Mouse (Mus musculus): ENCODE data around the gene Lhfp. TPM values are rescaled to one million over a fixed set of nuclear protein-coding genes. Genes with fewer than 3 reads are reported as not detected.
"Not testable (repeated sequence)": the region's sequence is repeated elsewhere in the genome, so short reads cannot be mapped to it uniquely, and the experiment has no call there.

Lhfp gene
- total RNA-seq, 2 experiments from 2014 or later: 0.33 to 0.51 TPM

DNA sequence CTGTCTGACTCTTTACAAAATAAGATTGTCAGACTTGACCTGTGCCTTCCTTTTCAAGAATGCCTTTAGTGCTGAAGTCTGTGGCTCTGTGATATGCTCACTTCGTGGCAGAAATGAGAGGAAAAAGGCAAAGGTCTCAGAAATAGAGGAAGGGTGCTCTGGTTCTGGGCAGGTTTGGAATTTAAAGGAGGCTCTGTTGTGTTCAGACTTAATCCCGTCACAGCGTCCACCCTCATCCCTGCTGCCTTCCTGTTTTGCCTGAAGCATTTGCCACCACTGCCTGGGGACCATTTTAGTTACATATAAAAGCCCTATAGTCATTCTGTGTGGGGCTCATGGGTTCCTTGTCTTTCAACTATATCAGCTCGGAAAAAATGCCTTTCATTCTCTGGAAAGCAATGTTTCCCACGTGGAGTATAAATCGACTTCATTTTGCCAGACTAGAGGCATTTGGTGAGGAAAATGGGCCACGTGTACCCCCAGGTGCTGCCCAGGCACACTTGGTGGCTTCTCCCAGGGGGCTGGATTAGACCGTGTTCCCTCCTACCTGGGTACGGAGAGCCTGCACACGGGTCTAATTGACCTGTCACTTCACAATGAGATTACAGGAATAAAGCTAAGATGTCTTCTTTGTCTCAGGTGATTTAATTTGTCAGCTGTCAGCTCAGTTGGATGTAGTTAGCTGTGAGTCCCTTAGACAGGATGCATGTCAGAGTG is 207.0 kb downstream of the Lhfp start:
- ATAC-seq (ENCODE audit: poor library complexity, severe bottlenecking): no peak

DNA sequence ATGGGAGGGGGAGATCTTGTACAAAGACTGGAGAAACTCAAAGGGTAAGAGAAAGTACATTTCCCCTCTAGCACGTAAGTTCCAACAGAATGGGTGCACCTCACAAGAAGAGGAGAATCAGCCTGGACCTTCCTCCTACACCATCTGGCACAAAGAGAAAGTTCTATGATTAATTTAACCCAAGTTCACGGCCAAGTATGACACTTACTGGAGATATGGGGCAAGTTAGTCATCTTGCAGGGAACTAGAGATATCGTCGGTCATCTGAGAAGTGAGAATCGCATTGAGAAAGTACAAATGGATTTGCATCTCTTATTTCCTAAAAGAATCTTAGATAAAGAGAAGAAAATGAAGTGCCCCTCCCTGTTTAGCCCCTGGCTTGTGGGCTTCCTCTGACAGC is 211.2 kb downstream of the Lhfp start:
- ATAC-seq (ENCODE audit: poor library complexity, severe bottlenecking): no peak

DNA sequence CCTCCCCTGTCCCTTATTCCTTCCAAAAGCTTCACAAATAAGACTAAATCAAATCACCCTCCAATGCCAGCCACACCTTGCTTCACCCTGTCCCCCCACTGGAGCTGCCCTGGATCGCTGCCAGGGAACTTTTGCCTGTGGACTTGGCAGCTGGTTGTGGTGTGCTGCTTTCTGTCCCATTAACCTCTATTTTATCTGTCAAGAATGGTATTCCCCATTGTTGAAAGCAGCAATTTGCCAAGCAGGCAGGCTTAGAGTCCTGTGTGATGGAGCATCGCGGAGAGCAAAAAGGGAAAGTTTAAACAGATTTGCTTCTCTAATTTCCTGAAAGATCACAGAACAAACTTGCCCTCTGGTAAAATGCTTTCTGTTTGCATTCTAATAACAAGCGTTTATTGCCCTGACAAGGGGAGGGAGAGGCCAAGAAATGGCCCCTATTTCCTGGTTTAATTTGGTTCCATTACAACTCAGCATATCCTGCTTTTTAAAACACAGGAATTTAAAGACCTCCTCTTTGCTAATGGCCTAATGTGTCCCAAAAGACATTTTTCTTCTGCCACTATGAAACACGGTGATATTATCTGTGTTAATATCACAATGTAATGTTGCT is 212.0 kb downstream of the Lhfp start:
- no peak for ATAC-seq (ENCODE audit: poor library complexity, severe bottlenecking)

DNA sequence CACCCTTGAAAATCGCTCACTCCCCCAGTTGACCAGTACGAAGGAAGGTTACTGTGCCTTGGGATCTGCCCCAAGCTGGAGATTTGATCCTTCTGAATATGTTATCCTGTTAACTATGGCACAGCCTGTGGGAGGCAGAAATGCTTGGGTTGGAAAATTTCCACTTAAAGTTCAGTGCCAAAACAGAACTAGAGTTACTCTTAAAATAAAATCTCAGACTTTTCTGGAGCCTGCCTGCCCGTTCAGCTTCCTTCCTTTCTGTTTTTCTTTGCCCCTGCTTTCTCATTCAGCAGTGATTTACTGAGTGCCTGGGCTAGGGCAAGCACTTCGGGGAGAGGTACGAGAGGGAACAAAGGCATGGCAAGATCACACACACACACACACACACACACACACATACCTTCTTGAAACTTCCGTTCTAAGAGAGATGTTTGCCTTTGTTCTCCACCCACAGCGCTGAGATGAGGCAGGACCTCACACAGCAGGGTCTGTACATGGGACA is 217.4 kb downstream of the Lhfp start:
- no peak for ATAC-seq (ENCODE audit: poor library complexity, severe bottlenecking)

DNA sequence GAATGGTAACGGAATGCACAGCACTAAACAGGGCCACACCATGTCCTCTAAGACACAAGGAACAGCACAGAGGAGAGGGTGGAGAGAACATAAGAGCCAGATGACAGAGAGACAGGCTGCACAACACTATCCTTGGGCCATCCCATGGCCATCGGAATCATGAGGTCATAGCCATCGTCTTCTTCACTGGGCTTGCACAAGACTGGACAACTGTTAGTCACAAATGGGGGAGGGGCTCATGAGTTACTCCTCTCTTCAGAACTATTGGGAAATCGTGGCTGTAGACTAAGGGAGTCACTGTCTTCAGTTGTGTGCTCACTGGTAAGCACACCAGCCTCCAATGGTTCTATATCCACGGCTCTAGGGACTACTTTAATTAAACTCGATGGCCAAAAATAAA is 224.8 kb downstream of the Lhfp start:
- no peak for ATAC-seq (ENCODE audit: poor library complexity, severe bottlenecking)

DNA sequence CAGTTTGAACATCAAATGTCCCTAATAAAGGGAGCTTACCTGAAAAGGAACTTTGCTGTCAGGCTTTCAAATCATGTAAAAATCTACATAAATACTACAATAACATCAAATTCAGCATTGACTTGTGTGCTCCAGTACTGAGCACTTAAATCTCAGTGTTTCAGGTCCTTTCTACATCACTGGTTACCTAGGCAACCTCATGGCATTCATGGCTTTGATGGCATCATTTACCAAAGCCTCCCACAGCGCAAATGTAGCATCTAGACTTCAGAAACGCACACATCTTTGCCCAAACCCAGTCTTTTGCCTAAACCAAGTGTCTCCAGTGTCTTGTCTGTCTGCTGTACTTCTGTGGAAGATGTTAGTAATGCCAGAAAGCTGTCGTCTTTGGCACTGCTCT is 225.7 kb downstream of the Lhfp start:
- no peak for ATAC-seq (ENCODE audit: poor library complexity, severe bottlenecking)

DNA sequence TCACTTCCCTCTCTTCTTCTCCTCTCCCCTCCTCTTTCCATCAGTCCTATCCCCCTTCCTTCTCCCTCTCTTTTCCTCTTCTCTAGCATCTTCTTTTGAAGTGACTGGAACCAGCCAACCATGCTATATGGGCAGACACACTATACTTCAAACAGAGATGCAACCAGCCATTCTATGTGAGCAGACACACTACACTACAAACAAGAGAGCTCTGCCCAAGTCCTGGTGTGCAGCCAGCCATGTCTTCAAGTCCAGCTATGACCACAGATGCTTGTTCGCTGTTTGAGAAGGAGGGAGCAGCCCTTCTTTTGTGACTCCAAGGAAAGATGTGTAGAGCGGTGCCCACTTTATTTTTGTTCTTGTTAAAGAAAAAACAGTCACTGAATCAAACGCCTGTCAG is 231.9 kb downstream of the Lhfp start:
- no peak for ATAC-seq (ENCODE audit: poor library complexity, severe bottlenecking)

DNA sequence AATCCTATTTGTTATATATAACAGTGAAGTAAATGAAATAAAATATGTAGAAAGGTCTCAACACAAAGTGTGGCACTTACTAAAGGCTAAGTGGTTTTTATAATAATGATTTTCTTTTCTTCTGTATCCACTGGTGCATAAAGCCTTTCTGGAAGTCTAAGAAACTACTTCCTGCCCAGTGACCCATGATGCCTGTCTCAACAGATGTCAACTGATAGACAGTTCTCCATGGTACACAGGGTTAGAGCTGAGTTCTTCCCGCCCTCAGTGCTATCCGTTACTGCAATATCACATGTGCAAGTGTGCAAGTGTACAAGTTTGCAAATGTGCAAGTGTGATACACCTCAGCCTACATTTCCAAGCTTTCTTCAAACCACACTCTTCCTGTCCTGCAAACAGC is 236.7 kb downstream of the Lhfp start:
- no peak for ATAC-seq (ENCODE audit: poor library complexity, severe bottlenecking)

DNA sequence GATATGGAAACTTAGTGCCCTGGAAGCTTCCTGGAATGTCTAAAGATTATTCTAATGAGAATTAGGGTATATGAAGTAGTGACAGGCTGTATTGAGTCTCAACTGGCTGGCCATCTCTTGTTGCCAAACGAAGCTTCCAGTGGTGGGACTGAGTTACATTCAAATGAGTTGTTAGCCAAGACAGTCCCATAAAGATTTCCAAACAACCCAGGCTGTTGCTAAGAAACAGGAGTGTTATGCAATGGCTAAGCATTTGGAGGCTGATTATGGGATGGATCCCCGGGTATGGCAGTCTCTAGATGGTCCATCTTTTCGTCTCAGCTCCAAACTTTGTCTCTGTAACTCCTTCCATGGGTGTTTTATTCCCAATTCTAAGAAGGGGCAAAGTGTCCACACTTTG is 240.7 kb downstream of the Lhfp start:
- not testable (repeated sequence) for ATAC-seq (ENCODE audit: poor library complexity, severe bottlenecking)

DNA sequence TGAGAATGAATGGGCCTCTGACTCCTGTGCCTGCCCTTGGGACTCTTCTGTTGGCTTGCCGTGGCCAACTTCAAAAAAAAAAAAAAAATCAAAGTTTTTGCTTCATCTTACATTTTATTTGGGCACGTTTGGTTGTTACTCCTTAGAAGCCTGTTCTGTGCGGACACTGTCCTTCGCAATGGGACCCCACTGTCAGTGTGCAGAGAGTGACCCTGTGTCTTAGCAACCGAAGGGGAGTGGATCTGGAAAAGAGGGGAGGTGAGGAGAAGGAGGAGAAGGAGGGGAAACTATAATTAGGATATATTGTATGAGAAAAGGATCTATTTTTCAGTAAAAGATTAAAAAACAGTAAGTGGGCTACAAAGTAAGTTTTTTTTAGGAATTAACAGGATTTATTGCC is 242.7 kb downstream of the Lhfp start:
- no peak for ATAC-seq (ENCODE audit: poor library complexity, severe bottlenecking)

DNA sequence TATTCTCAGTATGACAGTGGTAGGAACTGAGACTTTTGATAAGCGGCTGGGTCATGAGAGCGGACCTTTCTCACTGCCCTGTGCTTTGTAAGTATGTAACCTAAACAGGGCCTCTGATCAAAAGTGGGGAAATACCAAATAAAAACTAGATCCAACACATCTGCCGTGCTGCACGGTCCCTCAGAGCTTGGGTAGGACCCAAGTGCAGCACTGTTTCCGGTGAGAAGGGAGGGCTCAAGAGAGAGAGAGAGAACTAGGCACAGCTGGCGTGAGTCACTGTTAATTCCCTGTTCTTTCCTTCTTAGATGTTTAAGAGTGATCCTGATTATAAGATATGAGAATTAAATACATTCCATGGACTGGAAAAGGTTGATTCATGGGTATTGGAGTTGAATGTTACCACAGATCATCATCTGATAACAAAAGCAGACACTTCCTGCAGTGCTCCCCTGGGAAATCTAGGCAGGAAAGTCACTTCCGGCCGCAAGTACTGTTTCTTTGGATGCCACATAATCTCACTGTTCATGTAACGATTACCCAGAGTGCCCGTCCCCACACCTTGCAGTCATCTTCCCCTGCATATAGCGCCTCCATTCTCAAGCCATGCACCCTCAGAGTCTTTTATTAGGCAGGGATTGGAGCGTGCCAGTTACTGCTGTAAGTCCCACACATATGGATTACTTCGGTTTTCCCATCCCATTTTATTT is 243.3 kb downstream of the Lhfp start:
- no peak for ATAC-seq (ENCODE audit: poor library complexity, severe bottlenecking)

DNA sequence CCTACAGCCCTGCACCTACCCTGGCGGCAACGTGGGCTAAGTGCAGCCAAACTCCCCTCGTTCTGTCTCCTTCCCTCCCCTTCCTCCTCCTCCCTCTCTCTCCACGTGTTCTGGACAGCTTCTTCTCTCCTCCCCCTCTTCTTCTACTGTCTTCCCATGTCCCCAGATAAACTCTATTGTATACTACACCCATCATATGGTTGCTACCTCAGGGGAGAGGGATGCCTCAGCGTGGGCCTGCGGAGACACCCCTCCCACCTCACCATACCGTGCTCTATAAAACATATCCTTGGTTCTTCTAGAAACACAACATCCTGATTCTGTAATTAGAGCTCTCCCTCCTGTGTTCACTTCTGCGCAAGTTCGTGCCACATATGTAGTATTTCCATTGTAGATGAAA is 247.3 kb downstream of the Lhfp start:
- ATAC-seq (ENCODE audit: poor library complexity, severe bottlenecking): no peak

DNA sequence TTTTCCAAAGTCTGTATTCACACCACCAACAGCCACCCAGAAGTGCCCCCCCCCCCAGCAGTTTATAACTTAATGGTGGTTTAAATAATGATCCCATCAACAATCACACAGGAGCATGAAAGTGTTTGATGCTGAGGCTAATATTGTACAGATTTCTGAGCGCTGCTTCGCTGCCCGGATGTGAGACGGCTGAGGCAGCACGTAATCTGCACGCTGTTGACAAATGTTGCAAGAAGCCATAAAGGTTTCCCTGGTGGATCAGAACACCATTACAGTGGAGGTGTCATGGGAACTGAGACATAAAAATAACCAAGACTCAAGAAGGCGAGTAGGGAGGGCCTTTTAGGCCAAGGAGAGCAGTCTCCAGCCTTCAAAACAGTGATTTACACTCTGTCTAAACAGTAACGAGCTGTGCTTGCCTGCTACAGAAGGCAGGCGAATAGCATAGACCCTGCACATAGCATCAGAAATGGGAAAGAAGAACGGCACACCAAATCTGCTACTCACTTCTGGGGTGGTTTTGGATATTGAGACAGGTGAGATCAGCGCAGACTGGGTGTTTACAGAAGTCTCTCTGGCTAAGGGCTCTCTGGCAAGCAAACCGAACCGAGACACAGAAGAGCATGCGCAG is 248.4 kb downstream of the Lhfp start:
- no peak for ATAC-seq (ENCODE audit: poor library complexity, severe bottlenecking)

DNA sequence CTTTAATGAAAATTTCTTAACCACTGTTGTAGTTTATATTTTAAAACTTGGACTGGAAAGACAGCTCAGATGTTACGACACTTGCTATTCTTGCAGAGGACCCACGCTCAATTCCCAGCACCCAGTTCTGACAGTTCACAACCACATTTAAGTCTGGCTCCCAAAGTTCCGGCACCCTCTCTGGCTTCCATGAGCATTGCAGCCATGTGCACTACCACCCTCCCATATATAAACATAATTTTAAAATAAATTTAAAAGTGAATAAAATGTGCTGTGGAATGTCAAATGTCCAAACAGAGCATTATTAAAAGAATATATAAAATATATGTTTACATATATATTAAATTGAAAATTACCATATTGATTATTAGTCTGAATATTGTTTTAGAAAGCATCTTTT is 249.9 kb downstream of the Lhfp start:
- ATAC-seq (ENCODE audit: poor library complexity, severe bottlenecking): no peak

DNA sequence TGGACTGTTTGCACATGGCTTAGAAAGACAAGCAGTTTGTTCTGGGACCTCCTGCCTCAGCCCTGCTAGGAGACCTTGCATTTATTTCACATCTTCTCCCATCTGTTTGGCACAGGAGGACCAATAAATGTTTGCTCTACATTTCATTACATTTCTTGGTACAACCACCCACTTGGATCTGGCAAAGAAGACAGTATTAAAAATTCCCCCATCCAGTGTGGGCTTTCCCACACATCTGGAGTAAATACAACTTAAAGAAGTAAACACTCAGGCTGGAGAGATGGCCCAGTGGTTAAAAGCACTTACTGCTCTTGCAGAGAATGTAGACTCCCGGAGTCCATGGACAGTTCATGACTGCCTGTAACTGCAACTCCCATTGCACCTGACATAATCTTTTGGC is 250.6 kb downstream of the Lhfp start:
- no peak for ATAC-seq (ENCODE audit: poor library complexity, severe bottlenecking)

DNA sequence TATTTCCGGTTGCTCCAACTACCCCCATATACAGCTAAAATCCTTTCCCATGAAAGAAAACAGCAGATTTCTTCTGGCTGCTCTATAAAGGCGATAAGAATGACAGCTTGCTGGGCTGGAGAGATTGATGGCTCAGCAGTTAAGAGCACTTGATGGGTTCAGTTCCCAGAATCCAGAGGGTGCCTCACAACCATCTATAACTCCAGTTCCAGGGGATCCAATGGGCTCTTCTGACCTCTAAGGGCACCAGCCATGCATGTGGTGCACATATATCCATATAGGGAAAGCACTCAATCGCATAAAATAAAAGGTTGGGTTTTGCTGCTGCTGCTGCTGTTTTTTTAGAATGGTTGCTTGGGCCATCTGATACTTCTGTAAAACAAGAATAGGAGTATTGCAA is 251.1 kb downstream of the Lhfp start:
- no peak for ATAC-seq (ENCODE audit: poor library complexity, severe bottlenecking)

DNA sequence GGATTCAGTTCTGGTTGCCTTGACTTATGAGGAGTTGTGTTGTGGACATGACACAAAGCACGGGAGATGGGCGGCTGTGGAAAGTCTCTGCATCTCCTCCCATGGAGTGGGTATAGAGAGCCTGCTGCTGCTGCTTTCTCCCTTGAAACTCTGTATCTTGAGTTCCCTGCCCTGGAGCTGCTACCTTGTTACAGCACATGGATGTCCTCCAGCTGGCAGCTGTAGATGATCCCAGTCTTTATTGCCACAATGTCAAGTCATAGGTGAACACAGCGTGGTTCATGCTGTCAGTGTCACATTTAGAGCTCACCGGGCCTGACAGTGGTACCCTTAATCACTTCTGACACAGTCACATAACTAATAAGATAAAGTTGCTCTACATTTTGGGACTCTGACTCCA is 251.7 kb downstream of the Lhfp start:
- no peak for ATAC-seq (ENCODE audit: poor library complexity, severe bottlenecking)

DNA sequence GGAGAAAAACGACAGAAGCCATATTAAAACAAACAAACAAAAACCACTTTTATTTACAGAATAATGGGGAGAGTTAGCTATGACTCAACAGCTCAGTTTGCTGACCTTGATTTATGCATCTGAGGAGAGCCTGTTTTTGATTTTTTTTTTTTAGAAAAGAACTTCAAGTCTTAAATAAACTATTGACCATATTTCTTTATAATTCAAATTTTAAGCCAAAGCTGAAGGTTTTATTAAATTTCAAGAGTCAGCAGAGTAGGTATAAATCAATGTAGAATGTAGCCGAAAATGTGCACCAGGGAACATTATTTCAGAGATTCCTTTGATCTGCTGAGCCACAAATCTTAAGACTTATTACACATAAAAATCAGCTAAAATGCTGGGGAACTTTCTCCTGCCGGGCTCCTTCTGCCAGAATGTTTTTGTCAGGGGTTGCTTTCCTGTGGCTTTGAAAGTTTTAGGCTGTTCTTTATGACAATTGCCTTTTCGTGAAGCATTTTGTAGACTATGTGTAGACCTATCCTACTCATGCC is 252.6 kb downstream of the Lhfp start:
- ATAC-seq (ENCODE audit: poor library complexity, severe bottlenecking): no peak

DNA sequence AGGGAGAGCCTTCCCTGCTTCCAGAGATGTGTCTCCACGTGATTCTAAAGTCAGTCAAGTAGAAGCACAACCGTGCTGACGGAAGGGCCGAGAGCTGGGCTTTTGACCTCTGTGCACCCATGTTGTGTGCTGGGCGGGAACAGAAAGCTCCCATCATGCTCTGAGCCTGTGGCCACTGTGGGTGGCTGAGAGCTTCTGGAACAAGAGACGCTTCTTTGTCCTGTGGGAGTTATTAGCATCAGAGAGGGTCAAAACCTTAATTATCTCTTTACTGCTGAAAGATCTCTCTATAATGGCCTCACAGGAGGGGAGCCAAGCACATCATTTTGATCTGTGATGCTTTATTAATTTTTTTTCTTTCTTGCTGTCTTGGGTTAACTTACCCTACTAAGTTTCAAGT is 253.5 kb downstream of the Lhfp start:
- no peak for ATAC-seq (ENCODE audit: poor library complexity, severe bottlenecking)

DNA sequence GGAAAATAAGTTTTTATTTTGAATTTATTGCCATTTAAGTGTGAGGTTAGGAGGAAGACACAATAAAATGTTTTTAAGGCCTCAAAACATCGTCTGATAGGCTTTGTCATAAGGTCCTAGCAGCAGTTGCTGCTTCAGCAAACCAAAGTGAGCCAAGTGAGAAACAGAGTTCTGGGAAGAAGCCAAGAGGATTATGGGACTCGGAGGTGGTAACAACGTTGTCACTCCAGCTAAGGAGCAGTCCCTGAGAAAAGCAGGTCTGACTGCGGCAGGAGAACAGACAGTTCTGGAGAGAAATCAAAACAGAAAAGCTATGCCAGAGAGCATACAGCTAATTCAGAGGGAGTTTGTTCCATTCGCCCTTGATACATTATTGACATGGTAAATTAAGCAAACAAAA is 260.5 kb downstream of the Lhfp start:
- no peak for ATAC-seq (ENCODE audit: poor library complexity, severe bottlenecking)

DNA sequence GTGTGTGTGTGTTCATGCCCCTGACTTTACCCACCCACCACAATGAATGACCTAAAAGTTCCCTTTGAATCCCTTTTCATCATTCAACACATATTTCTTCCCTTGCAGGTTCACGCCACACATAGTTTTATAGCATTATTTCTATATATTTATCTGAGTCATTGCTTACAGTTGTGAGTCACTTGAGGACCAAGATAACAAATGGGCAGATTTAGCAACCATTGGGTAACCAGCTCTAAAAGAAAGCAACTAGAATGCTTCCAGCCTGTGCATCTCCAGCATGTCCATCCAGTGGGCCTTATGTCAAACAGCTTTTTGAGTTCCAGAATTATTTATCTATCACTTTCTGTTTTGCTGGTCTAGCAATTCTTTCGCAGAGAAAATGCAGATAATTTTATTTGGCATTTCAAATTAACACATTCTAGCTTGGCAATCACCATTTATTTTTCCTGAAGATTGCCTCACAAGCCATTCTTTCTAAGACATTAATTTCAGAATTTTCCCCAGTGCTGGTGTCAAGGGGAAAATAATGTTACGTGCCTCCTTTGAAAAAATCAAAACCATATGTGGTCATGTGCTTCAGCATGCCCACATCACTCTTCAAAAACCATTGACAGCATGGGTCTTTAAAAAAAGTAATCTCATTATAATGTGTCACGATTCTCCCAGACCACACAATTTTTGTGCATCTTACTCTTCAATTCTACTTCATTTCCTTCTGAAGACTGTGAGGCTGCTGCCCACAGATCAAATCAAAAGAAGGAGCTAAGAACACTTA is 263.0 kb downstream of the Lhfp start:
- no peak for ATAC-seq (ENCODE audit: poor library complexity, severe bottlenecking)
